Mouse (Mus musculus) mesoderm, embryonic 11.5 days (tissue): Measurements from ENCODE around the gene Dmwd.
A peak's percentile ranks its signal among the peaks of the same experiment; 100 is the strongest.

ENCODE experiments used
- DNase-seq: peaks from one replicate; pipeline ENCODE4 v3.0.0-alpha.2; 2012; ENCODE audit warnings: low read depth, low spot score

Dmwd gene

DNA sequence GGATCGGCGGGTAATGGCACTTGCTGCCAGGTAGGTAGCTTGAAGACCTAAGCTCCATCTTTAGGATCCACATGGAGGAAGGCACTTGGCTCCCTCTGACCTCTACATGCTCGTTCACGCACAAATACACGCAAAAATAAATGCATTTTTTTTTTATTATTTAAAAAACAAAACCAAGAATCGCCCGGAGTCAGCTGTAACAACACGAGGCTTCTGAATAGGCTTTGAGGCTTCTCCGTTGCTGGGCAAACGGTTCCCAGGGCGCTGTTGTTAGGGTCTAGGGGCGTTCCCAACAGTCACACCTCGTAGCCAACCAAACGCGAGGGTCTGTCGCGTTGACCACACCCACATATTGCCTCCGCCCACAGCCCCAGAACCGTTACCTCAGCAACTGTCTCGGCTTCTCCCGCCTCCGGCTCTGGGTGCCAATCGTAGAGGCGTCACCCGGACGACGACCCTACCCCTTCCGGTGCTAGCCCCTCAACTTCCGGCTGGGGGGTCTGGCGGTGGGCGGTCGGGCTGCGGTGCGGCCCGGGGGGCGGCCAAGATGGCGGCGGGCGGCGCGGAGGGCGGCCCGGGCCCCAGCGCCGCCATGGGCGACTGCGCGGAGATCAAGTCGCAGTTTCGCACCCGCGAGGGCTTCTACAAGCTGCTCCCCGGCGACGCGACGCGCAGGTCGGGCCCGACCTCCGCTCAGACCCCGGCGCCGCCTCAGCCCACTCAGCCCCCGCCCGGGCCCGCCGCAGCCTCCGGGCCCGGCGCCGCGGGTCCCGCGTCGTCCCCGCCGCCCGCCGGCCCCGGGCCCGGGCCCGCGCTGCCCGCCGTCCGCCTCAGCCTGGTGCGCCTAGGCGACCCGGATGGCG, at the start of gene Dmwd:
Dmwd (plus strand) TSS at position 505 of the 863 bp plus-strand sequence.
- DNase-seq: peak; percentile 99

DNA sequence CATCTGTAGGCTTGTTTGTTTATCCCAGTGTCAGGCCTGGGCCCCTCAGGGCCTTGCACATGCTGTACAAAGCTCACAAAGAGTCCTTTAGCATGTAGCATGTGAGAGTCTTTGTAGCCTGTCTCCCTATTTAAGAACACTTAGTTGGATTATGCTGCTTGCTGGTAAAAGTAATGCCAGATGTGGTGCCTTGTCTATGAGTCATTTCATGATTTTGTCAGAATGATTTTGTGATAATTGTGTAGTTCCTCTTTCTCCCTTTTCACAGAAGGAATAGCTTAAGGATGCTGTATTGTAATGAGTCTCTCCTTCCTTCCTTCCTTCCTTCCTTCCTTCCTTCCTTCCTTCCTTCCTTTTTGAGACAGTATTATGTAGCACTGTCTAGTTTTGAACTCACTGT, 48.0 kb upstream of the Dmwd start:
- no peak for DNase-seq

DNA sequence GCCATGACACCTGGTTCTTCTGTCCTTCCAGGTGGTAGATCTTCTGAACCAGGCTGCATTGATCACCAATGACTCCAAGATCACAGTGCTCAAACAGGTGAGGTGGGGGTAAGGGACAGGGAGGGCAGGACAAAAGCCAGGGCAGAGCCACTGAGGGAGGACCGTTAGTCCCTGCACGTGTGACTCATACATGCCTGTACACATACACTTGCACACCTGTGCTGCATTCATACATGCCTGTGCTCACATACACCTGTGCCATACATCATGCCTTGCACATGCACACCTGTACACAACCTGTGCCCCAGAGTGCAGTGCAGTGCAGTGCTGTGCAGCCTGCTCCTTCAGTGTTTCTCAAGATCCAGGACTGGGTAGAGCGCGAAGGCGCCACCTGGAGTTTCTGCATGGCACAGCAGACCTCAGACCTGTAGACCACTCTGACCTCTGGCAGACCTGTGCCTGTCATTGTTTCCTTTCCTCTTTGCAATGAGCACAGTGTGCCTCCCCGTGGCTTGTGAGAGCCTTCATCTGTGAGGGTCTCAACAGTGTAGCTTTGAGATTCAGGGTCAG, 46.9 kb upstream of the Dmwd start:
- peak; percentile 68 for DNase-seq

DNA sequence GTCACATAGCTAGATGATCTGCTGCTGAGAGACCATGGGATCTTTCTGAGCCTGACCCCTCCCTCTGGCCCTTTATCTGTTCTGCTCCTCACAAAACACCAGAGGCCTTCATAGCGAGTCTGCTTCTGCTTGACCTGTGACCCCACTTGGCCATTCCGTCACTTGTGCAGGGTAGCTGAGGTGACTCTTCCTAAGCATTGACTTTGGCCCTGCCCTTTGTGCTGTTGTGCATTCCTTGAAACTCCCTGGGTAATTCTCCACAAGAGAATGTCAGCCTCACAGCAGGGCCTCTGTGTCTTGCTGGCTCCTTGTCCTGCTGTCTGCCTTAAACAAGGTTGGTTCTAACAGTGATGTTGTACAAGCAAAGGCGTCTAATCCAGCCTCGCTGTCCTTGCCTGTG, 44.4 kb upstream of the Dmwd start:
- DNase-seq: no peak

DNA sequence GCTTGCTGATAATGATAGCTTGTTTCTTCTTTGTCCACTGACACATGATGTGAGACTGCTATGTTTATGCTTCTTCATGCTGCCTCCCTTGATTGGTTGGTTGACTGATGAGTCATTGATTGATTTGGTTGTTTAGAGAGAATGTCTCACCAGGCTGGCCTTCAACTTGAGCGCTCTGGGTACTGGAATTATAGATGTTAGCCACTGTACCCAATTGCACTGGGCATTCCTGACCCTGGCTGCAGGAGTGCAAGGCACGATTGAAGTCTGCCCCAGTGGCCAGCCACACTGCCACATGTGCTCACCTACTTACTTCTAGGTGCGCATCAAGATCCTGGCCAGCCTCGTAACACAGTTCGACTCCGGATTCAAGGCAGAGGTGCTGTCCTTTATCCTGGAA, 31.4 kb upstream of the Dmwd start:
- no peak for DNase-seq

DNA sequence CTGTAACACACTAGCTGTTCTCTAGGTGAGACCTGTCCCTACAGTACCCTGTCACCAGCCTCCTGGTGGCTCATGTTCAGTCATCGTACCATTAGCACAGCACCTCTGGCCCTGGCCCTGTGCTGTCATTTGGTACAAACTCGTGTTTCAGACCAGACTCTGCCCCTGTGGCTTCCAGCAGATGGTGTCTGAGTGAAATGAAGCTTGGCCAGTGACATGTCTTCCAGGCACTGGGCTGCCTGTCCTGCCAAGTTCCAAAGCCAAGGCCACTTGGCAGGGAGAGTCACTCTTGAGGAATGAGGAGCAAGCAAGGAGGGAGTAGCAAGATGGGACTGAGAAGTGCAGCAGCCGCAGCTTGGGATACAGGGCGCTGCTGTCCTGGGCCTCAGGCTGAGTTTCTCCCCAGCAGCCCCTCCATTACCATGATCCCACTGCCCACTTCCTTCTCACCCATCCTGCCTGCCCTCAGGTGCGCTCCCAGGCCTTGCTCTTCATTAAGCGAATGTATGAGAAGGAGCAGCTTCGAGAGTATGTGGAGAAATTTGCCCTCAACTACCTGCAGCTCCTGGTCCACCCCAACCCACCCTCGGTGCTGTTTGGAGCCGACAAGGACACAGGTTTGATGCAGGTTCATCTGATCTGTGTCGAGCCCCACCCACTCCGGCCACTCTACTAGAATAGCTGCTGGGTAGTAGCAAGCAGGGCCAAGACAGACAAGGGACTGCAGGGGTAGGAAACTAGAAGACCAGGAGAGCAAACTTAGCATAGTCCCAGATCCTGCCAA, 29.5 kb upstream of the Dmwd start:
- DNase-seq: no peak

DNA sequence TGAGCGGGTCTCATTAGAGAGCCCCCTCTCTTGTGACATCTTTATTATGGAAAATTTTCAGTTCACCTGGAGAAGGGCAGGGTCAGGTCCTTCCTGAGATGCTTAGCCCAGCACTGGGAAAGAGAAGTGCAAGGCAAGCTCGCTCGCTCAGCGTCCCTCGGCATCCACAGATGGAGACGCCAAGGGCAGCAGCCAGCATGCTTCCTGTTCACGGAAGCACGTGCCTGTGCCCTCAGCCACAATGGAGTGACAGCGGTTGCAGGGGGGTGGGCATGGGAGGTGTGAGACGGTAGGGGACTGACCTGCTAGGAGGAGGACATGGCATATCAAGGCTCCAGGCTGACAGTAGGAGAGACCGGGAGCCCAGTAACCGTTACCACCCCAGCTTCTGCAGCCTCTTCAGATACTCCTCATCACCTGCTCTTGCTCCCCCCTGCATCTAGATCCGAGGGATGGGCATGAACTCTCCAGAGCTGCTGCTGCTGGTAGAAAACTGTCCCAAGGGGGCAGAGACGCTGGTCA, 28.0 kb upstream of the Dmwd start:
- no peak for DNase-seq

DNA sequence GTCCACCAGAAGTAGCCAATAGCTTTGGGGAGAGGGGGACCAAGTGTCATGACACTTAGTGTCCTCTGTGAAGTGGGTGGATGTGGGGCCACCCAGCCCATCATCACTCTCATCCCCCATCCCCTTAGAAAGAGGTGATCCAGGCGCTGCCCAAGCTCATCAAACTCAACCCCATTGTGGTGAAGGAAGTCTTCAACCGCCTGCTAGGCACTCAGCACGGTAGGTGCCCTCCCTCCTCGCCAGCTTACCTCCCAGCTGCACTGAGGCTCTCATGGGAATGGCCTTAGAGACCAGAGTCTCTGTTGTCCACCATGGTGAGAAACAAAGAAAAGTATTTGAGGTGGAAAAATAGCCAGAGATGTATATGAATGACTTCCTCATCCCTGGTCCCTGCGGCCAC, 26.8 kb upstream of the Dmwd start:
- no peak for DNase-seq

DNA sequence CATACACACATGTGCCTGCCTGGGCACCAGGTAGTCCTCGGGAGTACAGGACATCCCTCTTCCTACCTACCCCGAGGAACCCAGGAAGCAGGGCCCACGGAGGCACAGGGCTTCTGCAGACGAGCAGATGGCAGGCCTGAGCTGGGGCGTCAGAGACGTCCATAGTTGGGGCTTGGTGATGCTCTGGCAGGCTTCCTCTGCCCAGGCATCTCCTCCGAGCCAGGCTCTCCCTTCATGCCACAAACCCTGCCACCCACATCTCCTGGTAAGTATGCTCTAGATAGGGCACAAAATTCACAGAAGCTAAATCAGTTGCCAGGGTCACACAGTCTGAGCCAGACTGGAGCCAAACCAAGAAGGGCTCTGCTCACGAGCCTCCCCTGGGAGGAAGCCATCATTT, 25.9 kb upstream of the Dmwd start:
- DNase-seq: no peak

DNA sequence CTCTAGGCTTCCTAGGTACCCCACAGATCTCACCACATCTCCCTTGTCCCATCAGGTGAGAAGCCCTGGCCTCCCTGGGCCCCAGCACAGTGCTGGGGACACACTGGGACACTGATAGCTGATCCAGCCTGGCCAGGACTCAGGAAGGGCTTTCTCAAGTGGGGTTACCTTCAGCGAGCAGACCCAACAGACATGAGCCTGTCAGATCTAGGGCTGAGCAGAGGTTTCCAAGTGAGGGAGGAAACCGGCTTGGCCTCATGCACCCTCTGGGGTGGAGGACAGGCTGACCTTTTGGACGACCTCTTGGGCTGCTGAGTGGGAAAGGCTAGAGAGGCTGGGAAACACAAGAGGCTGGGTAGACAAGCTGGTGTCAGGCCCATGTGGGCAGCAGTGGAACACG, 24.9 kb upstream of the Dmwd start:
- DNase-seq: no peak

DNA sequence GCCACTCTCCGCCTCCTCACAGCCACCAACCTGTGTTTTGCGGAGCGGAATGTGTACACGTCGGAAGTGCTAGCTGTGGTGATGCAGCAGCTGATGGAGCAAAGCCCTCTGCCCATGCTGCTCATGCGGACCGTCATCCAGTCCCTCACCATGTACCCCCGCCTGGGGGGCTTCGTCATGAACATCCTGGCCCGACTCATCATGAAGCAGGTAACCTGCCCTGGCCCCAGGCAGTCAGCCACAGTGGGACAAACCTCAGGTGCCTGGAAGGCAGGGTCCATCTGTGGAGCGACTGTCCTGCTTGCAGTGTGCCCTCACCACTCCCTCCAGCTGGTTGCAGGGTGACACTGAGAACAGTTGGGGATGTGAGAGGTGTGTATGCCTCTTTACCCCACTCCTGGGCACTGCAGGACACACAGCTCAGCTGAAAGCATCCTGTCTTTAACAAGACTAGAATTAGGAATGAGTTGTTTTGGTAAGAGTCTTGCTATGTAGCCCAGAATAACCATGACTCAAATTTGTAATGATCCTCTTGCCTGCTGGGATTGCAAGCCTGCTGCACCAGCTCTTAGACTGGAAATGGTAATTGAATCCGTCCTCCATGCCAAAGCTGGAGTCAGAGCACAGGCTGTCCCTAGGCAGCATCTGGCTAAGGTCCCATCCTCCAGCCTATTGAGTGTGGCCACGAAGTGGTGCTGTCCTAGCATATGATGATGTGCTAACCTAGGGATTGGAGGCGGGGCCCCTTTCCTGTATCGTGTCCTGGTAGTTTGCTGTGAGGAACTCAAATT, 23.5 kb upstream of the Dmwd start:
- no peak for DNase-seq

DNA sequence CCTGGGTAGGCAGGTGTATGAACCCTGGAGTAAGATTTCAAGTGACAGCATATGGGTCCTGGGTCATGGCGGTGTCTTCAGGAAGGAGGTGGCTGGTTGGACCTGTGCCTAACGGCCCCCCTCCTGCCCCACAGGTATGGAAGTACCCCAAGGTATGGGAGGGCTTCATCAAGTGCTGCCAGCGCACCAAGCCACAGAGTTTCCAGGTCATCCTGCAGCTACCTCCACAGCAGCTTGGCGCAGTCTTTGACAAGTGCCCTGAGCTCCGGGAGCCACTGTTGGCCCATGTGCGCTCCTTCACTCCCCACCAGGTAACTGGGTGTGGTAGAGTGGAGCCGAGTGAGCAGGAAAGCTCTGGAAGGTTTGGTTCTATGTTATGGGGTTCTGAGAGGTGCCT, 22.9 kb upstream of the Dmwd start:
- no peak for DNase-seq

DNA sequence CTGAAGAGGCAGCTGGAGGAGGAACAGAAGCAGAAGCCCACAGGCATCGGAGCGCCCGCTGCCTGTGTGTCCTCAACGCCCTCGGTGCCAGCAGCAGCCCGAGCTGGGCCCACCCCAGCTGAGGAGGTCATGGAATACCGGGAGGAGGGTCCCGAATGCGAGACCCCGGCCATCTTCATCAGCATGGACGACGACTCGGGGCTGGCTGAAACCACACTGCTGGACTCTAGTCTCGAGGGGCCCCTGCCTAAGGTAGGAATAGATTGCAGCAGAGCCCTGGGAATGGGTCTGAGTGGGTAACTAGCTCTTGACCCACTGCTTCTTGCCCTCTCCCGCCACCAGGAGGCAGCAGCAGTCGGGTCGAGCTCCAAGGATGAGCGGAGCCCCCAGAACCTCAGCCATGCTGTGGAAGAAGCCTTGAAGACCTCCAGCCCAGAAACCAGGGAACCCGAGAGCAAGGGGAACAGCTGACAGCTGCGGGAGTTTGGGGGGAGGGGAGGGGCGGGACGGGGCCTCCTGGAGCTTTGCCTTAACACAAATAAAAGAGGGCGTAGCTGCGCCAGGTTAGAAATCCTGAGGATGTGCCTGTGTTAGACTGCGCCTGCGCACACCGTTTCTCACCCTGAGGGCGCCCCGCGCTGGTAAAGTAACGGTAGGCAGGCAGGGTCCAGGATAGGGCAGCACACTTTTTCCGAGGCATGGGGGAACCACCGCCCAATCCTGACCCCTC, 21.8 kb upstream of the Dmwd start, which contains the start of gene Rsph6a:
Rsph6a (plus strand) TSS at position 644 of the 730 bp plus-strand sequence.
- peak; percentile 73 for DNase-seq

DNA sequence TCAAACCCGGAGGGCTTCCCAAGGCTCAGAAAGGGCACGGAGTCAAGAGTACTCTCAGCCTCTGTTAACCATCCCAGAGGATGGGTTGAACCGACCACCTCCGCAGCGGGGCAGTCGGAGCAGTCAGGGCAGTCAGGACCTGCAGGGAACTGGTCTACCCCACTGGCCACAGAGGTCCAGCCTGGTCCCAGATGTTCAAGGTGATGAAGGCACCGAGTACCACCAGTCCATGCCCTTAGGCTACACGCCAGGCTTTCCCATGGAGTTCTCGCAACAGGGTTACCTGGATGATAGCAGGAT, 21.3 kb upstream of the Dmwd start:
- no peak for DNase-seq

DNA sequence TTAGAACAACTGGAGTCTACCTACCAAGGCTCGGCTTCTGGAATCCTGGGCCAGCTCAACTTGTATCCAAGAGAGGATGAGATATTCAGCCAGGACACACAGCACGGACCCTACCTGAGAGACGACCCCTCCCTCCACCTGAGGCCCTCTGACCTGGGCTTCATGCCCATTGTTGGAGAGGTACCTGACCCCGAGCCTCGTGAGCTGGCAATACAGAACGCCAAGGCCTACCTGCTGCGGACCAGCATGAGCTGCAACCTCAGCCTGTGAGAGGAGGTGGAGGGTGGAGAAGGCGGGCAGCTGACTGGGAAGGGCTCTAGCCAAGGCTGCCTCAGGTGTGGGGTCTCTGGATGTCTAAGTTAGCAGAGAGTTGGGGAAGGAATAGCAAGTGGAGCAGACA, 20.9 kb upstream of the Dmwd start:
- DNase-seq: no peak

DNA sequence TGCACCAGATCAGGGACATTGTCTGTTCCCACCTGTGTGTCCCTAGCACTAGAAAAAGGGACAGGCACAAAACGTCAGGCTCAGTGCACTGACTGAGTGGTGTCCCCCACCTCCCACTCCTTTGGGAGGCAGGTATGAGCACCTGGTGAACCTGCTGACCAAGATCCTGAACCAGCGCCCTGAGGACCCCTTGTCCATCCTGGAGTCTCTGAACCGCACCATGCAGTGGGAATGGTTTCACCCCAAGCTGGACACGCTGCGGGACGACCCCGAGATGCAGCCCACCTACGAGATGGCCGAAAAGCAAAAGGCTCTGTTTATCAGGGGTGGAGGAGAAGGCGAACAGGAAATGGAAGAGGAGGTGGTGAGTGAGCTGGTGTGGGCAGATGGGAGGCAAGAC, 18.6 kb upstream of the Dmwd start:
- DNase-seq: no peak

DNA sequence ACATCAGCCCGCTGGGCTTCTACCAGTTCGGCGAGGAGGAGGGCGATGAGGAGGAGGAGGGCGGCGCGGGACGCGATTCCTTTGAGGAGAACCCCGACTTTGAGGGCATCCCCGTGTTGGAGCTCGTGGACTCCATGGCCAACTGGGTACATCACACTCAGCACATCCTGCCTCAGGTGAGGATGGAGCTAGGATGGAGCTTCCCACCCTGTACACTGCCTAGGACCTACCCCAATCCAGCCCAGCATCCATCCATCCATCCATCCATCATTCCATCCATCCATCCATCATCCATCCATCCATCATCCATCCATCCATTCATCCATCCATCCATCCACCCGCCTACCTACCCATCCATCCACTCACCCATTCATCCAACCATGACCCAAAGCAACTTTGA, 10.1 kb upstream of the Dmwd start:
- DNase-seq: no peak

DNA sequence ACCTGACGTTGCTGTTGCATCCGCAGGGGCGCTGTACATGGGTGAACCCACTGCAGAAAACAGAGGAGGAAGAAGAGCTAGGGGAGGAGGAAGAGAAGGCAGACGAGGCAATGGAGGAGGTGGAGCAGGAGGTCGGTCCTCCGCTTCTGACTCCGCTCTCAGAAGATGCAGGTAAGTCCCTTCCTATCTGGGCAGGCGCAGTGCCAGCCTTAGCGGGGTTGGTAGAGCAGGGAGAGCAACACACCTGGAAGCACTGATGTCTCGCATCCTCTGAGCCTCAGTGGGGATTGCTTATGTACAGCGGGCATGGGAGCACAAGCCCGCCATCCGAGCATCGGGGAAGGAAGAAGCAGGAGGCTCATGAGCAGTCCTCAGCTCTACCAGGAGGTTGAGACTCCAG, 9.0 kb upstream of the Dmwd start:
- DNase-seq: no peak

DNA sequence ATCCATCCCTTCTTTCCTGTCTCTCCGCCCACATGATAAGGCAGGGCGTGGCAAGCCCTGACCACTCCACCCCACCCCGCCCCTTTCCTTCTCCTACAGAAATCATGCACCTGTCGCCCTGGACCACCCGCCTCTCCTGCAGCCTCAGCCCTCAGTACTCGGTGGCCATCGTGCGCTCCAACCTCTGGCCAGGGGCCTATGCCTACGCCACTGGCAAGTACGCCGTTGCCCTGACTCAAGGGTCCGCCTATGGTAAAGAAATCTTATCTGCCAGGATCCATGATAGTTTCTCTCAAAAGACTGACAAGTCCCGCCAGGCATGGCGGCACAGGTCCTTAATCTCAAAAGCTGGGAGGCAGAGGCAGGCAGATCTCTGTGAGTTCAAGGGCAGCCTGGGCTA, 8.1 kb upstream of the Dmwd start:
- DNase-seq: no peak

DNA sequence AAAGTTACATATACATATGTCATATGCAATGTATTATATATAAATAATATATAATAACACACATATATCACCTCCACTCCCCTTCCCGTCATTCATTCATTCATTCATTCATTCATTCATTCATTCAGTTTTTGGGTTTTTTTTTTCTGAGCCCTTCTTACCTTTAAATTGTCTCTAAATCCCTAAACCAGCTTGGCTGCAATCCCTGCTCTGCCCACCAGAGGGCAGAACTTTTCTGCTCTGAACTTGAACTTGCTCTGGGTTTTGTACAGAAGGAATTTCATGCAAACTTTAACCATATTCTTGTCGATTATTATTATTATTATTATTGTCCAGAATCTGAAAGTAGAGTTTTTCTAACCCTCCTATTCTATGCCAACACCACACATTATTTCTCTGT, 7.3 kb upstream of the Dmwd start:
- peak; percentile 79 for DNase-seq

DNA sequence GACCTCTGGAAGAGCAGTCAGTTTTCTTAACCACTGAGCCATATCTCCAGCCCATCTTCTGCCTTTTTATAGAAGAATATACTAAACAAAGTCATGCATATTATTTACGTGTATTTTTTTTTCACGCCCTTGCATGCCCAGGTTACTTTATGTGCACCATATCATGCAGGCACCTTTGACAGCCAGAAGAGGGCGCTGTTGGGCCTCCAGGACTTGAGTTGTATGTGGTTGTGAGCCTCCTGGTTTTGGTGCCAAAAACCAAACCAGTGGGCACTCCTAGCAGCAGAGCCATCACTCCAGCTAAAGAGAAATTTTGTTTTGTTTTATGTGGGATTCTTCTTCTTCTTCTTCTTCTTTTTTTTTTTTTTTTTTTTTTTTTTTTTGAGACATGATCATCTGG, 6.5 kb upstream of the Dmwd start:
- no peak for DNase-seq
